Mouse (Mus musculus): ENCODE results near the gene Scnn1b. TPM values are rescaled to one million over a fixed set of nuclear protein-coding genes. Genes with fewer than 3 reads are reported as not detected.

The Scnn1b gene
- total RNA-seq, 2 experiments from 2014 or later = 0.96 to 9.5 TPM

DNA sequence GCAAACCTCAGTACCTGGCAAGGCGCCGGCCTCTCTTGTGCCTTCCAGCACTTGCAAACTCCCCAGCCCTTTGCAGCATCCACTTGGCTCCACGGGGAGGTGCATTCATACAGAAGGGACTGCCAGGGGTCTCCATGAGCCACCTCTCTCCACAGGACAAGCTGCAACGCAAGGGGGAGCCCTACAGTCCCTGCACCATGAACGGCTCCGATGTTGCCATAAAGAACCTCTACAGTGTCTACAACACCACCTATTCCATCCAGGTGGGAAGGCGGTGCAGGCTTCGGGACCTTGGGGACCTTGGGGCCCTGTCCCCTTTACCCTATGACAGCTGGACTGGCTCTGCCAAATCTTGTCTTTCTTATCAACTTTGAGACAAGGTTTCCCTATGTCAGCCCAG is 47.4 kb downstream of the Scnn1b start:
- DNase-seq (ENCODE audit: low spot score in 2 of 2) = no peak

GRCm38 (mm10) chr7:121913944-121914343 is 49.1 kb downstream of the Scnn1b start:
- DNase-seq (ENCODE audit: low spot score in 2 of 2) = no peak

DNA sequence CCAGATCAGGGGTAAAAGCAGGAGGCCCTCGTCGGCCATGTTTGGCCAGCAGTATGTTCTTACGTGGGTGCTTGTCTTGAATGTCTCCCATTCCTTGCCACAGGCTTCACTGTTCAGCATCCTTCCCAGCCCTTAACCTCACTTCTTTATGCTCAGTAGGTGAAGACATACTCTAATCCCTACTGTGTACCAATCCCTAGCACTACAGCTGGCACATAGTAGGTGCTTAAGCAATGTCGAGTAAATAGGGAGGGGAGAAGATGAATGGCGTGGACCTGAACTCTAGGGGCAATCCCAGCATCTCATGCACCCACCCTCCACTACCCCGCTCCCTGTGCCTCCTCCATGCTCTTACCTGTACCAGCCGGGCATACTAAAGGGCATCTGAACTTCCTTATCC is 59.5 kb downstream of the Scnn1b start:
- DNase-seq (ENCODE audit: low spot score in 2 of 2) = no peak

DNA sequence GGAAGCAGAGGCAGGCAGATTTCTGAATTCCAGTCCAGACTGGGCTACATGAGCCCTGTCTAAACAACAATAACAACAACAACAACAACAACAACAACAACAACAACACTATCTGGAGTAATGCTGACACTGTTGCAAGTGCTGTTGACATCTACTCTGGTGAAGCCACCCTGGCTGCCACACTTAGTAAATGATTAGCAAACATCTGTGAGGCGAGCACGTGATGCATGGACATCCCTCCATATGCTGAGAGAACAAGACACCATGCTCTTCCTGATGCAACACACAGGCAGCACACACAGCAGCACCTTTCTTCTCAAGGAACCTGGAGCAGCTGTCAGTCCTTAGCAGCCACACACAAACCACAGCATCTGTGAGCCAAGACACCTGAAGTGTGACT is 63.0 kb downstream of the Scnn1b start:
- no peak for DNase-seq (ENCODE audit: low spot score in 2 of 2)

DNA sequence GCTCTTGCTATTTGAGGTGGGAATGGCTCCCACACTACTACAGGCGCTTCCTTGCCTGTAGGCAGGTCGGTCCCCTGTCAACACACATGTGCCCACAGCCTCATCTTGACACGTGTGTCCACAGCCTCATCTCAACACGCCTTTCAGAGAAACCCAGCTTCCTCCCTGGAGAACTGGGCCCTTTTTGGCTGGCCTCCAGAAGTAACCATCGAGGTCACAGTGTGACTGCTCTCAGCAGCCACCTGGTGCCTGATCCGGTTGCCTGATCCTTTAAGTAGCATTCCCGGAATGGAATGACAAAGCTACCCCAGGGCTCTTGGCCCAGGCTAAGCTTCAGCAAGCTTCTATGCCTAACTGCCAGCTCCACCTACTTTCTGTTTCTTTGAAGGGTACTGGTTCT is 66.4 kb downstream of the Scnn1b start:
- DNase-seq (ENCODE audit: low spot score in 2 of 2) = no peak

- DNase-seq (ENCODE audit: low spot score in 2 of 2) = no peak
Measured at GRCm38 (mm10) chr7:121933675-121934074, 68.8 kb downstream of the Scnn1b start.

DNA sequence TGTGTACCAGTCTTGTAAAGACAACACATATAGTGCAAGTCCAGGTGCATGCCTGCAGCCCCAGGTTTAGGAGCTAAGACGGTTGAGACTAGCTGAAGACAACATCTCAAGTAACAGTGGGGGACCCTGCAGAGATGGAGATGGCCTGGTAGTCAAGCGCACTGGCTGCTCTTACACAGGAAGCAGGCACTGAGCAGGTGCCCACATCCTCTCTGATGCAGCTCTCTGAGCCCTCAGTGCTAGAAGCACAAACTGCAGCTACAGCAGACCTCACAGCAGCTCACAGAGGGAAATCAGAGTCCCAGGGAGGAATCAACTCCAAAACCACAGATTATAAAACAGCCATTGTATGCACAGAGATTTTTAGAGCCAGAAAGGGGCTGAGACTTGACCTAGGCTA is 69.5 kb downstream of the Scnn1b start:
- no peak for DNase-seq (ENCODE audit: low spot score in 2 of 2)

DNA sequence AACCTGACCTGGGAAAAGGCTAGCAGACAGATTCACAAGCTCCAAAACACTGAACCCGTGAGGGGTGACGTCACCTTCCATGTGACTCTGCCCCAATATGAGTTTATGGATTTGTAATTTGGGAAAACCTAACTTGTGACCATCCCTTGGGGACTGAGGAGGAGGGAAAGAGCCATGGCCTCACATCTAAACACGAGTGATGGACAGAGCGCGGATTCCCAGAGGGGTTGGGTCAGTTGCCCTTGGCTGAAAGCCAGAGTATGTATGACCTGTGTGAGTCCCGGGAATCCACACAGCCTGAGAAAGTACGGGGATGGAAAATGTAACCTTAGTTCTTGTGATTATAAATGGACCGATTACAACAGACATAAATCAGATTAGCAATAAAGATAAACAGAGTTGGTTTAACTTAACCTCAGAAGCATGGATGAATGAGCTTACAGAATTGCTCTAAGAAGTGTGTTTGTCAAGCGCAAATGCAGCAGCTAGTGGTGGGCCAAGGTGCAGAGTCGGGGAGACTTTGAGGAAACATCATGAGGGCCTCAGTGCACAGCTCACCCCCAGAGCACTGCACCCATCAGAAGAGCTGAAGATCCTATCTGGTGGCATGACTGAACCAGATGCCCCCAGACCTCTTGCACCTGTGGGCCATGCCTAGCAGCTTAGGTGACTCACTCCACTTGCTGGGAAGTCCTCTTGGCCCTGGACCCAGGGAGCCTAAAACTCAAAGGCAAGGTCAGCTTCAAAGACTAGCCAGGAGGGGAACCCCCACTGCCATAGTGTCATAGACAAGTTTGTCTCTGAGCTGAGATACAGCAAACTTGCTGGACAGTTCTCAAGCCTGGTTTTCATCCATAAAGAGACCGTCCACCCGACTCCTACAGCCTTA is 71.3 kb downstream of the Scnn1b start:
- no peak for DNase-seq (ENCODE audit: low spot score in 2 of 2)

DNA sequence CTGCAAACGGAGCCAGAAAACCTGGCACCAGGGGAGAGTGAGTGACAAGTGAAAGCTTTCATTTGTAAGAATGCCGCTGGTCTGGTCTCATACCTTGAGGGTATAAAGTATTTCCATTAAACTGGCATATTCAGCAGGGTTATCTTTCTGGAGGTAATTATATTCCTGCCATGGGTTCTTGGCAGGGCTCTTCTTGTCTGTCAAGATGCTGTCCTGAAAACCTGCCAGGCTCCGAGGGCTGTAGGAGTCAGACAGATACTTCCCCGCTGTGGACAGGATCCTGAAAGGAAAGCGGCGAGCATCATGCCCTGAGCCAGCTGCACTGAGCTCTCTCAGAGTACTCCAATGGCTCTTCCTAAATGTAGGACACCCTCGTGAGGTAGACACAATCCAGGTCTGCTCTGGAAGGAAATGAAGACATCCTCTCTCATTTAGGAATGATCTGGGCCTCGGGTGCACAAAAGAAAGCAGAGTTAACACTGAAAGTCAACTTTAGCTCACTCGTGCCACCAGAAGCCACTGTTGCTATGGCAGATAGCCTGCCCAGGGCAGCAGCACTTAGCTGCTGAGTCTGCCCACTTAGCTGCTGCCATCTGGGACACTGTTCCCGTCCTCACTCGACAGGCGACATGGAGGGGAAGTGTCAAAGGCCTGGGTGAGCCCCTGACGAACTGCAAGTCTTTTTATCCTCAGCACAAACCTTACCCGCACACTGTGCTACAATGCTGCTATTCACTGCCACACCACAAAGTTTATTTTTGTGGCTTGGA is 72.2 kb downstream of the Scnn1b start:
- DNase-seq (ENCODE audit: low spot score in 2 of 2) = no peak

DNA sequence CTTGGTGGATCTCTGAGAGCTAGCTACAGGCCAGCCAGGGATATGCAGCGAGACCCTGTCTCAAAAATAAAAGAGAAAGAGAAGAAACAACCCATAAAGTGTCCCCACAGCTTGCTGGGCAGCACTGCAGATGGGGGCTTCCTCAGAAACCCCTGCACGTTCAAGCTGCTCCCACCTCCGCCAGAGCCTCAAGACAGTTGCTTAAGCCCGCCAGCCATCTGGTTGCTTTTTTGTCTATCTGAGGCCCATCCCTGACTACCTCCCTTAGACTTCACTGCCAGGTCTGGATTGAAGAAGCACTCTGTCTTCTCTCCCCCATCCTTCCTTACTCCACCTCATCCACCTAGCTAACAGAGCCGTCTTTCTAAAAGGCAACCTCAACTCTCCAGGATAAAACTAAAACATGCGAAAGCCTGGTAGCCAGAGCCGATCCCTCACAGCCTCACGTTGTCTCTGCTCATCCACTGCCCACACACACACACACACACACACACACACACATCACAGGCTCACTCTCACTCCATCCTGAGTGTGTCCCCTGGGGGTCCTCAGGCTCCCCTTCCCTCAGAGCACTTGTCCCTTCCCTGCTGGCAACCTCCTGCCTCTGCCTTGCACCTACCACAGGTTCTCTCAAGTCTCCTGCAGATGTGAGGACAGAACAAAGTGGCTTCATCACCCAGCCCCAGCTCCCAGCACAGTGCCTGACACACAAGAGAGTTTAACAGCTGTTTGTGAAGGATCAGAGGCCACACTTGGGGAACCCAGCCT is 73.5 kb downstream of the Scnn1b start:
- DNase-seq (ENCODE audit: low spot score in 2 of 2) = no peak

GRCm38 (mm10) chr7:121939244-121939643 is 74.4 kb downstream of the Scnn1b start:
- DNase-seq (ENCODE audit: low spot score in 2 of 2) = no peak

- no peak for DNase-seq (ENCODE audit: low spot score in 2 of 2)
Measured at GRCm38 (mm10) chr7:121939729-121940128, 74.9 kb downstream of the Scnn1b start.

GRCm38 (mm10) chr7:121941016-121941415 is 76.2 kb downstream of the Scnn1b start:
- DNase-seq (ENCODE audit: low spot score in 2 of 2) = no peak

- no peak for DNase-seq (ENCODE audit: low spot score in 2 of 2)
Measured at GRCm38 (mm10) chr7:121941640-121942039, 76.8 kb downstream of the Scnn1b start.

DNA sequence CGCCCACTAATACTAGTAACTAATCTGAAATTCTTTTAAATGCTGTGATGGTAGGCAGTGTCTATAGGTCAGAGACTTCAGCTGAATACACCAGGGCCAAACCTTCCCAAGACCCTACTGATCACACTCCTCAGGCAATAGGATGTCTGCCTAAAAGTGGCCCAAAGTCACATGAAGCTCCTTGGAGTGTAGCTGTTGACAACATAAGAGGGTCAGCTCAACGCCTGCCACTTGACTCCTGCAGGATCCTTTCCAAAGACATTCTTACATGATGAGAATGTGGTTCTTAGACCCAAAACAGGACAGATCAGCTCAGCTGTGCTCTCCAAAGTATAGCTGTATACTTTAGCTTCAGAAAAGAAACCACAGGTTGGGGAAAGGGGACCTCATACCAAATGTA is 77.5 kb downstream of the Scnn1b start:
- DNase-seq (ENCODE audit: low spot score in 2 of 2) = no peak

- no peak for DNase-seq (ENCODE audit: low spot score in 2 of 2)
Measured at GRCm38 (mm10) chr7:121946196-121946595, 81.4 kb downstream of the Scnn1b start.

- no peak for DNase-seq (ENCODE audit: low spot score in 2 of 2)
Measured at GRCm38 (mm10) chr7:121947513-121947912, 82.7 kb downstream of the Scnn1b start.

- no peak for DNase-seq (ENCODE audit: low spot score in 2 of 2)
Measured at GRCm38 (mm10) chr7:121954891-121955669, 90.2 kb downstream of the Scnn1b start.

DNA sequence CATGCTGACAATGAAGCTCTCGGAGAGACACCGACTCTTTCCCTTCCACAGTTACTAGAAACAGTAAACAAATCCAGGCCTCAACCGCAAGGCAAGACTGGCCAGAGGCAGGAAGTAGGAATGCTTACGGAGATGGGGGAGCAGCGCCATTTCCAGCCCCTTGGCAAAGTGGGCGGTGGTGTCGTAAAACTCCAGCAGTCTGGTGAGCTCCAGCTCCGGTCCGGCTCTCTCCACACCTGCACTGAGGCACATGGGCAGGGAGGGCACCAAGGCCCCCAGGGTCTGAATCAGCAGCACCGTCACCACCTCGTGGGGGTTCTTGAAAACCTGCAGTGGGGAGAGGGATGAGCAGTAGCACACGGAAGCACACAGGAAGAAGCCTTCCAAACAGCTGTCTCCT is 91.0 kb downstream of the Scnn1b start:
- no peak for DNase-seq (ENCODE audit: low spot score in 2 of 2)

DNA sequence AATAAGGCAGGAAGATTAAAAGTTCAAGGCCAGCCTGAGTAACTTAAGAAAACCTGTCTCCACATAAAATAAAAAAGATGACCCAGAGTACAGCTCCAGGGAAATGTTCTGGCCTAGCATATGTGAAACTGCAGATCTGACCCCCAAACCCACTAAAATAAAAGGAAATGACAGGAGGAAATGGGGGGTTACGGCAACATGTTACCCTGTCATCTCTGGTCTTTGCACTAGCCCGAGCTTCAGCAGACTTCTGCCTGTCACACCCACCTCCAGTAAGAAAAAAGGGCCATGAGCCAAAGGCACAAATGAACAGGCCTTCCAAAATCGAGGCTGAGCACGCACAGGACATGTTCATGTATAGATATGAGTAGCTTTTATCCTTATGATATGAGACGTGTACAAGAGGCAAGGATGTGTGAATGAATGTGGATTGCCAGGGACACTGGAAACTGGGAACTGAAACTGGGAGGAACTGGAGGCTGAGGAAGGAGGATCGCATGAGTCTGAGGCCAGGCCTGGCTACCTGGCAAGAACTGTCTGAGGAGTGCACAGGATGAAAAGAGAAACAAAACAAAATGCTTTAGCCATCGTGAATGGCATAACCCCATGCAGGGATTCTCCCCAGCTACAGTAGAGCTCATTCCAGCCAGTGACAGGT is 97.2 kb downstream of the Scnn1b start:
- DNase-seq (ENCODE audit: low spot score in 2 of 2) = no peak

All from adrenal gland, postnatal 4 days (tissue).